In the genomic region with DNA sequence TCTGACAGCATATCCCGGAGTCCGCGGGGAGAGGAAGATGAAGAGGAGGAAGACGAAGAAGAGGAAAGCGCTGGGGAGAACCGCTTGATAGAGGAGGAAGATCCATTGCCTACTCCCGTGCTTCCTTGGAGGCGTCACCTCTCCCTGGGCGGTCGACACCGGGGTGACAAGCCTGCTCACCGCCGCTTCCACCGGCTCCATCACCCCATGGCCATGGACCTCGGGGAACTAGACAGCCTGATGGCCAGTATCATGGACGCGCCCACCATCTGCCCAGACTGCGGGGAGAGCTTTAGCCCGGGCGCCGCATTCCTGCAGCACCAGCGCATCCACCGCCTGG, we compare ENCODE assay signal across 9 mouse cellular contexts. TPM values are rescaled to one million over a fixed set of nuclear protein-coding genes. Genes with fewer than 3 reads are reported as not detected.
DNase-seq lines count a peak whose midpoint lies in the region; ATAC-seq and TF ChIP-seq lines count a peak whose summit lies in the region.
"Had no signal": no experiment of that assay in that cellular context is flagged by ENCODE, and none has a peak within 500 bp of the region (broad histone marks: within the 10 kb centered on the region; RNA-seq: fewer than 3 reads in every experiment).

No protein-coding gene starts in this region.

- WGBS in liver, adult 2 months = 7% methylated on average over 23 of the region's 23 CpGs
- under 1% methylated on average over 23 of the region's 23 CpGs for WGBS in embryonic facial prominence, embryonic 13.5 days
- 8% methylated on average over 23 of the region's 23 CpGs for WGBS in hindbrain, postnatal 0 days

- TF ChIP-seq CTCF in liver, adult 2 months (IDR thresholded peaks at IDR 0.05; ENCODE audit: low read depth, low read length) = no peak
- TF ChIP-seq CTCF in hindbrain, postnatal 0 days (IDR thresholded peaks at IDR 0.05; ENCODE audit: low read depth) = no peak

- H3K27ac ChIP-seq in liver, adult 2 months (replicated peaks; ENCODE audit: insufficient read depth, low read depth, low read length) = no peak overlapping the region
- no peak overlapping the region for H3K27ac ChIP-seq in embryonic facial prominence, embryonic 13.5 days
- H3K27ac ChIP-seq in hindbrain, postnatal 0 days = peak overlapping the region; percentile 59; the same call in 1 of the 2 replicates

- no peaks in the 10 kb centered on the region for H3K9me3 ChIP-seq in embryonic facial prominence, embryonic 13.5 days
- no peaks in the 10 kb centered on the region for H3K9me3 ChIP-seq in hindbrain, postnatal 0 days (ENCODE audit: low read length)

- DNase-seq in liver, adult 2 months (ENCODE audit: extremely low read depth, low read depth, low spot score) = no peak
- no peak for DNase-seq in liver
- DNase-seq in hindbrain, postnatal 0 days (ENCODE audit: low spot score) = no peak
- no peak for DNase-seq in frontal cortex, postnatal 14 days (ENCODE audit: low spot score in 2 of 2)
- no peak for DNase-seq in urinary bladder, postnatal 4 days (ENCODE audit: low spot score in 2 of 2)
- no peak for DNase-seq in Muller cell, postnatal 12 days (ENCODE audit: inconsistent ontology term)

- peak overlapping the region; percentile 67; the same call in 1 of the 2 replicates for H3K4me3 ChIP-seq in liver, adult 2 months (ENCODE audit: insufficient read depth, low read depth, low read length)
- H3K4me3 ChIP-seq in embryonic facial prominence, embryonic 13.5 days = peak overlapping the region; percentile 64
- H3K4me3 ChIP-seq in hindbrain, postnatal 0 days (ENCODE audit: low read length) = peak overlapping the region; percentile 54

- no peaks in the 10 kb centered on the region for H3K36me3 ChIP-seq in liver, adult 2 months (ENCODE audit: control insufficient read depth, insufficient read depth, low read length)
- H3K36me3 ChIP-seq in embryonic facial prominence, embryonic 13.5 days = 0 out of 2 replicates have a peak, but pooled peaks cover 6% of the 10 kb centered on the region
- H3K36me3 ChIP-seq in hindbrain, postnatal 0 days (ENCODE audit: insufficient read depth, low read length) = no peaks in the 10 kb centered on the region

- no peak overlapping the region for H3K9ac ChIP-seq in liver, adult 2 months (ENCODE audit: low read depth, low read length)
- peak overlapping the region; percentile 71 for H3K9ac ChIP-seq in embryonic facial prominence, embryonic 13.5 days
- H3K9ac ChIP-seq in hindbrain, postnatal 0 days (replicated peaks; ENCODE audit: low read length) = peak overlapping the region; percentile 51

- no peak for TF ChIP-seq POLR2A in liver, adult 2 months (IDR thresholded peaks at IDR 0.05; ENCODE audit: extremely low read depth, insufficient read depth, low read length)

- H3K79me2 ChIP-seq in liver, adult 2 months (ENCODE audit: control insufficient read depth, insufficient read depth, low read length) = no peaks in the 10 kb centered on the region

- peaks cover 8% of the 10 kb centered on the region for H3K4me1 ChIP-seq in liver, adult 2 months (ENCODE audit: control insufficient read depth, insufficient read depth, low read length)
- peaks cover 18% of the 10 kb centered on the region for H3K4me1 ChIP-seq in embryonic facial prominence, embryonic 13.5 days
- peaks cover 3% of the 10 kb centered on the region; the same call in 1 of the 2 replicates for H3K4me1 ChIP-seq in hindbrain, postnatal 0 days (ENCODE audit: insufficient read depth, low read length)

- H3K27me3 ChIP-seq in liver, adult 2 months (ENCODE audit: control insufficient read depth, insufficient read depth, low read length) = peaks cover 3% of the 10 kb centered on the region; the same call in 1 of the 2 replicates
- H3K27me3 ChIP-seq in embryonic facial prominence, embryonic 13.5 days = peaks cover 49% of the 10 kb centered on the region
- no peaks in the 10 kb centered on the region for H3K27me3 ChIP-seq in hindbrain, postnatal 0 days (ENCODE audit: insufficient read depth, low read length)

- H3K4me2 ChIP-seq in embryonic facial prominence, embryonic 13.5 days = peak overlapping the region; percentile 100
- peak overlapping the region; percentile 73 for H3K4me2 ChIP-seq in hindbrain, postnatal 0 days (ENCODE audit: low read depth, low read length)

- peak; percentile 67 for ATAC-seq in embryonic facial prominence, embryonic 13.5 days (ENCODE audit: insufficient number of reproducible peaks, insufficient read depth, low FRiP score, low TSS enrichment, low read depth)
- no peak for ATAC-seq in hindbrain, postnatal 0 days
- 0 out of 2 replicates have a peak, but pooled peaks have one; percentile 24 for ATAC-seq in monocyte, adult 5-6 weeks (replicated peaks; ENCODE audit: insufficient number of reproducible peaks, low FRiP score, low TSS enrichment, poor library complexity, severe bottlenecking)

RNA-seq across cellular contexts. Expression of a gene that starts 29.7 kb away (rescaled TPM):
- not detected in 2 replicates for total RNA-seq in liver, adult 2 months (2014; rRNA removed)
- not detected in 2 replicates for polyA plus RNA-seq in liver, adult 2 months (2012; rRNA removed)
- not detected in 2 replicates for polyA plus RNA-seq in embryonic facial prominence, embryonic 13.5 days (2015; fragmentation: Nextera tagmentation; extraction: Ambion mirVana)
- not detected in 2 replicates for total RNA-seq in hindbrain, postnatal 0 days (2014; rRNA removed)
- not detected in 2 replicates for polyA plus RNA-seq in hindbrain, postnatal 0 days (2015; fragmentation: Nextera tagmentation; extraction: Ambion mirVana)
- total RNA-seq in monocyte, adult 5-6 weeks (2017) = not detected in 3 replicates
- total RNA-seq: adrenal gland, postnatal 25 days had no signal

RNA-seq across cellular contexts. Expression of a gene that starts 45.0 kb away (rescaled TPM):
- 1.0 and 1.2 TPM in 2 replicates for total RNA-seq in liver, adult 2 months (2014; rRNA removed)
- 0.73 and 1.3 TPM in 2 replicates for polyA plus RNA-seq in liver, adult 2 months (2012; rRNA removed)
- polyA plus RNA-seq in embryonic facial prominence, embryonic 13.5 days (2015; fragmentation: Nextera tagmentation; extraction: Ambion mirVana) = 7.2 and 8.2 TPM in 2 replicates
- total RNA-seq in hindbrain, postnatal 0 days (2014; rRNA removed) = 29.1 and 29.6 TPM in 2 replicates
- 15.3 and 17.3 TPM in 2 replicates for polyA plus RNA-seq in hindbrain, postnatal 0 days (2015; fragmentation: Nextera tagmentation; extraction: Ambion mirVana)
- total RNA-seq in monocyte, adult 5-6 weeks (2017) = not detected in 3 replicates

Comparison
In these comparisons a context has a peak if more than half of its experiments do, and no peak if none do; other contexts are left out.
1. RNA of a gene that starts 45.0 kb away (total RNA-seq): 29.1 to 29.6 TPM in hindbrain, postnatal 0 days; 1.0 to 1.2 TPM in liver, adult 2 months and not detected in monocyte, adult 5-6 weeks; every median in the first group is over 10 times any median in the second.
2. Peak in every context shown above with its lines, with median percentiles within 50 percentile points of each other: H3K4me3 ChIP-seq.